Mouse (Mus musculus) heart, postnatal 0 days (tissue): ENCODE data around the gene Mettl26. TPM values are rescaled to one million over a fixed set of nuclear protein-coding genes. Genes with fewer than 3 reads are reported as not detected.

Experiments used
- ATAC-seq: fragments of 200-750 bp; cut with Nextera tagmentation; 2 replicates; pipeline ENCODE4 v1.8.0; 2017; ENCODE audit warnings: low read depth, moderate number of reproducible peaks, moderate library complexity; ENCODE audit not compliant: insufficient read depth
- DNase-seq: peaks from one replicate; pipeline ENCODE4 v3.0.0-alpha.2; 2016; ENCODE audit warnings: low spot score
- H3K27ac ChIP-seq: fragments of 300-500 bp; sonication (generic); 2 replicates; pipeline ENCODE4 v1.5.1; 2014; ENCODE audit warnings: low read depth, mild to moderate bottlenecking
- H3K27me3 ChIP-seq: fragments of 300-500 bp; sonication (generic); 2 replicates; pipeline ENCODE4 v1.6.1; 2014; ENCODE audit warnings: low read length, mixed read lengths; ENCODE audit not compliant: control insufficient read depth, insufficient read depth
- H3K36me3 ChIP-seq: fragments of 300-500 bp; sonication (generic); replicated peaks from 2 replicates; pipeline ENCODE4 v1.6.1; 2014; ENCODE audit warnings: low read length, mixed read lengths; ENCODE audit not compliant: control insufficient read depth, insufficient read depth
- H3K4me1 ChIP-seq: fragments of 300-500 bp; sonication (generic); 2 replicates; pipeline ENCODE4 v1.6.1; 2014; ENCODE audit warnings: antibody characterized with exemption; ENCODE audit not compliant: control insufficient read depth, insufficient read depth
- H3K4me2 ChIP-seq: fragments of 300-500 bp; sonication (generic); 2 replicates; pipeline ENCODE4 v1.6.1; 2014; ENCODE audit warnings: low read depth, mild to moderate bottlenecking, low read length, moderate library complexity
- H3K4me3 ChIP-seq: fragments of 300-500 bp; sonication (generic); 2 replicates; pipeline ENCODE4 v1.5.1; 2014; ENCODE audit warnings: low read depth, low read length
- H3K9ac ChIP-seq: fragments of 300-500 bp; sonication (generic); replicated peaks from 2 replicates; pipeline ENCODE4 v1.6.1; 2014; ENCODE audit warnings: low read depth, low read length, mixed read lengths
- H3K9me3 ChIP-seq: fragments of 300-500 bp; sonication (generic); replicated peaks from 2 replicates; pipeline ENCODE4 v1.6.1; 2016; ENCODE audit warnings: low read length; ENCODE audit not compliant: control insufficient read depth
- CTCF ChIP-seq: IDR thresholded peaks from 2 replicates; pipeline ENCODE4 v1.5.1; 2016; ENCODE audit warnings: antibody characterized with exemption, control low read depth, low read depth
- EP300 ChIP-seq: IDR thresholded peaks from 2 replicates; pipeline ENCODE4 v1.6.1; 2016; ENCODE audit warnings: antibody characterized with exemption, low read depth
- WGBS: fragments of 180-500 bp; shearing (Covaris S2); extraction: QIAGEN DNeasy Blood & Tissue Kit; methylation state at CpG from one replicate; pipeline ENCODE4 v1.1.7; 2014; 5-methylcytosine and 5-hydroxymethylcytosine counted together
- polyA plus RNA-seq: library from polyadenylated mRNA; unstranded; fragments of >200 nt; fragmentation: Nextera tagmentation; extraction: Ambion mirVana; gene quantifications from 2 replicates; pipeline ENCODE4 v1.2.1, GENCODE M21; 2015
- total RNA-seq: library from RNA; depleted of rRNA; stranded (reverse); fragments of >200 nt; gene quantifications from 2 replicates; pipeline ENCODE4 v1.2.3, GENCODE M21; 2014; ENCODE audit warnings: low replicate concordance

Gene Mettl26
- total and polyA plus RNA-seq, 2 experiments from 2014 or later = 27.8 to 28.1 TPM

- ATAC-seq (no peak), DNase-seq (no peak)
- Histone ChIP-seq H3K9me3 (no peaks in the 10 kb centered on the region), H3K27me3 (no peaks in the 10 kb centered on the region), H3K9ac (no peak overlapping the region), H3K4me2 (no peak overlapping the region), H3K4me1 (no peaks in the 10 kb centered on the region), H3K27ac (no peak overlapping the region), H3K4me3 (no peak overlapping the region), H3K36me3 (peaks cover 34% of the 10 kb centered on the region)
- no peak for TF ChIP-seq EP300
- TF ChIP-seq CTCF = no peak
- WGBS = 80% methylated on average over 10 of the region's 10 CpGs
Measured at GRCm38 (mm10) chr17:25887467-25887866, 12.6 kb downstream of the Mettl26 start.

- H3K4me3 ChIP-seq = no peak overlapping the region
- DNase-seq (no peak), ATAC-seq (no peak)
- no peak overlapping the region for H3K4me2 ChIP-seq
- no peaks in the 10 kb centered on the region for H3K4me1 ChIP-seq
- peaks cover 22% of the 10 kb centered on the region for H3K36me3 ChIP-seq
- no peak for TF ChIP-seq EP300
- no peak for TF ChIP-seq CTCF
- H3K9me3 ChIP-seq = no peaks in the 10 kb centered on the region
- 81% methylated on average over 3 of the region's 3 CpGs for WGBS
- no peak overlapping the region for H3K27ac ChIP-seq
- no peak overlapping the region for H3K9ac ChIP-seq
- H3K27me3 ChIP-seq = no peaks in the 10 kb centered on the region
Measured at GRCm38 (mm10) chr17:25888837-25889236, 14.0 kb downstream of the Mettl26 start.

- no peaks in the 10 kb centered on the region for H3K9me3 ChIP-seq
- H3K27ac ChIP-seq = no peak overlapping the region
Measured at GRCm38 (mm10) chr17:25893975-25894617, 19.2 kb downstream of the Mettl26 start.

GRCm38 (mm10) chr17:25895415-25895814 is 20.5 kb downstream of the Mettl26 start:
- 32% methylated on average over 2 of the region's 2 CpGs for WGBS
- DNase-seq = no peak
- no peaks in the 10 kb centered on the region for H3K4me1 ChIP-seq
- H3K4me2 ChIP-seq = no peak overlapping the region
- H3K27ac ChIP-seq = no peak overlapping the region
- H3K27me3 ChIP-seq = no peaks in the 10 kb centered on the region
- no peak for ATAC-seq
- TF ChIP-seq EP300 (no peak), CTCF (no peak)
- H3K4me3 ChIP-seq = no peak overlapping the region
- no peaks in the 10 kb centered on the region for H3K36me3 ChIP-seq
- no peak overlapping the region for H3K9ac ChIP-seq
- H3K9me3 ChIP-seq = no peaks in the 10 kb centered on the region

More at GRCm38 (mm10) chr17:25893975-25894617, 19.2 kb downstream of the Mettl26 start:
- DNase-seq (peak; percentile 78), ATAC-seq (peak; percentile 82)
- no peak overlapping the region for H3K4me2 ChIP-seq
- TF ChIP-seq EP300 (no peak), CTCF (peak; percentile 99)
- no peaks in the 10 kb centered on the region for H3K27me3 ChIP-seq
- no peaks in the 10 kb centered on the region for H3K4me1 ChIP-seq
- H3K4me3 ChIP-seq = no peak overlapping the region
- no peak overlapping the region for H3K9ac ChIP-seq
- WGBS = 24% methylated on average over 2 of the region's 2 CpGs
- peaks cover 9% of the 10 kb centered on the region for H3K36me3 ChIP-seq

GRCm38 (mm10) chr17:25895891-25896290 is 21.0 kb downstream of the Mettl26 start:
- TF ChIP-seq CTCF = no peak
- no peak for TF ChIP-seq EP300
- H3K4me1 ChIP-seq = no peaks in the 10 kb centered on the region
- 70% methylated on average over 12 of the region's 12 CpGs for WGBS

GRCm38 (mm10) chr17:25900193-25900592 is 25.3 kb downstream of the Mettl26 start:
- ATAC-seq (no peak), DNase-seq (no peak)
- H3K4me3 ChIP-seq = no peak overlapping the region
- no peaks in the 10 kb centered on the region for H3K4me1 ChIP-seq
- H3K36me3 ChIP-seq = no peaks in the 10 kb centered on the region
- 87% methylated on average over 1 of the region's 1 CpGs for WGBS
- no peak overlapping the region for H3K4me2 ChIP-seq
- no peaks in the 10 kb centered on the region for H3K9me3 ChIP-seq
- H3K9ac ChIP-seq = no peak overlapping the region
- TF ChIP-seq EP300 = no peak
- no peak for TF ChIP-seq CTCF
- H3K27me3 ChIP-seq = no peaks in the 10 kb centered on the region
- H3K27ac ChIP-seq = no peak overlapping the region

More at GRCm38 (mm10) chr17:25895891-25896290, 21.0 kb downstream of the Mettl26 start:
- Histone ChIP-seq H3K9ac (no peak overlapping the region), H3K27ac (no peak overlapping the region), H3K27me3 (no peaks in the 10 kb centered on the region), H3K9me3 (no peaks in the 10 kb centered on the region), H3K4me3 (no peak overlapping the region), H3K36me3 (no peaks in the 10 kb centered on the region), H3K4me2 (no peak overlapping the region)
- no peak for ATAC-seq
- DNase-seq = no peak
